Mouse (Mus musculus): ENCODE data around the gene Bnip1. TPM values are rescaled to one million over a fixed set of nuclear protein-coding genes. Genes with fewer than 3 reads are reported as not detected.

Bnip1 gene
- polyA plus RNA-seq, 1 experiment from 2014 or later, result 56.8 TPM

GRCm38 (mm10) chr17:26790269-26791214 lies 9.7 kb downstream of the Bnip1 start:
- Histone ChIP-seq H3K4me2 (ENCODE audit: low read depth, low read length) (no peak overlapping the region), H3K27ac (ENCODE audit: low read length) (no peak overlapping the region), H3K4me3 (ENCODE audit: low read length) (no peak overlapping the region), H3K9me3 (replicated peaks; ENCODE audit: control insufficient read depth, low read length) (no peaks in the 10 kb centered on the region), H3K27me3 (ENCODE audit: control insufficient read depth, insufficient read depth, low read length) (no peaks in the 10 kb centered on the region), H3K9ac (ENCODE audit: low read length) (no peak overlapping the region), H3K4me1 (ENCODE audit: control insufficient read depth, insufficient read depth, low read length) (0 out of 2 replicates have a peak, but pooled peaks cover 2% of the 10 kb centered on the region), H3K36me3 (ENCODE audit: control insufficient read depth, insufficient read depth) (peaks cover 51% of the 10 kb centered on the region)
- WGBS, result 86% methylated on average over 11 of the region's 11 CpGs
- no peak for ATAC-seq (replicated peaks; ENCODE audit: extremely low read depth, insufficient read depth, low FRiP score)

GRCm38 (mm10) chr17:26791580-26791979 lies 10.7 kb downstream of the Bnip1 start:
- Histone ChIP-seq H3K4me1 (ENCODE audit: control insufficient read depth, insufficient read depth, low read length) (0 out of 2 replicates have a peak, but pooled peaks cover 2% of the 10 kb centered on the region), H3K27me3 (ENCODE audit: control insufficient read depth, insufficient read depth, low read length) (no peaks in the 10 kb centered on the region), H3K36me3 (ENCODE audit: control insufficient read depth, insufficient read depth) (peaks cover 45% of the 10 kb centered on the region), H3K9ac (ENCODE audit: low read length) (no peak overlapping the region), H3K27ac (ENCODE audit: low read length) (no peak overlapping the region), H3K4me3 (ENCODE audit: low read length) (no peak overlapping the region), H3K4me2 (ENCODE audit: low read depth, low read length) (no peak overlapping the region), H3K9me3 (replicated peaks; ENCODE audit: control insufficient read depth, low read length) (no peaks in the 10 kb centered on the region)
- 77% methylated on average over 7 of the region's 7 CpGs for WGBS
- no peak for ATAC-seq (replicated peaks; ENCODE audit: extremely low read depth, insufficient read depth, low FRiP score)

DNA sequence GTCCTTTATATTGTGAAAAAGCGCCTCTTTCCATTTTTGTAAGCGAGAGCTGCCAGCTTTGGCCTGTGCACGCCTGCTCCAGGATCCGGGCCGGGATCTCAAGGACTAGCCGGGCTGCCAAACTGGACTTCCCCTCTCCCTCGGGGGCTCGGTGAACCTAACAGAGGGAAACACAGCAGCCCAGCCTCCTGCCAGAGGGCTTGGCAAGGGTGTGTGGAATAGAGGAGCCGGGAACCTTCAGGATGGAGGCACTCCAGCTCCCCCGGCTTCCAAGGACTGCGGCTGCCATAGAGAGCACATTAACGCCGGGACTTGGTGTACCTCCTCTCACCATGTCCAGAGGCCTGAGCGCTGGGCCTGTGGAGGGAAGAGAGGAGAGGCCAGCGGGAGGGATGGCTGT lies 11.2 kb downstream of the Bnip1 start:
- Histone ChIP-seq H3K27me3 (ENCODE audit: control insufficient read depth, insufficient read depth, low read length) (no peaks in the 10 kb centered on the region), H3K4me2 (ENCODE audit: low read depth, low read length) (no peak overlapping the region), H3K9me3 (replicated peaks; ENCODE audit: control insufficient read depth, low read length) (no peaks in the 10 kb centered on the region), H3K4me1 (ENCODE audit: control insufficient read depth, insufficient read depth, low read length) (peaks cover 6% of the 10 kb centered on the region), H3K9ac (ENCODE audit: low read length) (no peak overlapping the region), H3K27ac (ENCODE audit: low read length) (no peak overlapping the region), H3K36me3 (ENCODE audit: control insufficient read depth, insufficient read depth) (peaks cover 40% of the 10 kb centered on the region), H3K4me3 (ENCODE audit: low read length) (no peak overlapping the region)
- WGBS, result 92% methylated on average over 15 of the region's 15 CpGs
- ATAC-seq (replicated peaks; ENCODE audit: extremely low read depth, insufficient read depth, low FRiP score), result no peak

- no peak for ATAC-seq (replicated peaks; ENCODE audit: extremely low read depth, insufficient read depth, low FRiP score)
- no peak overlapping the region for H3K4me3 ChIP-seq (ENCODE audit: low read length)
- peaks cover 35% of the 10 kb centered on the region for H3K36me3 ChIP-seq (ENCODE audit: control insufficient read depth, insufficient read depth)
Observed at GRCm38 (mm10) chr17:26793068-26793765, 12.4 kb downstream of the Bnip1 start.

DNA sequence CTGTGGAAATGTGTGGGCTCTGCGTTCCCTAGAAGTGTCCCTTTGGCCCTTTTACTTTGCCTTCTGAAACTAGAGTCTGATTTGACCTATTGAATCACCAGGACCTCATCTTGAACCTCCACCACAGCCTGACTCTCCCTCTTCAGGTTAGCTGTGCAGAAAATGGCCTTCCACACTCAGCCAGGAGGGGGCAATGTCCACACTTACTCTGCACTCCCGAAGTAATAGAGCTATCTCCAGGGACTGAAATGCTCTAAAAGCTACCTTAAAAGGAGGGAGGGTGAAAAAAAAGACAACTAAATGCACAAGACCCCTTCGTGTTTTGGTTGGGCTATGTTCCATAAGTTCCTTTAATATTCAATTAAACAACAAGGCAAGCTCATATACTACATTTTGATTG lies 13.9 kb downstream of the Bnip1 start:
- no peaks in the 10 kb centered on the region for H3K9me3 ChIP-seq (replicated peaks; ENCODE audit: control insufficient read depth, low read length)
- peak; percentile 61; the same call in 1 of the 2 replicates for ATAC-seq (replicated peaks; ENCODE audit: extremely low read depth, insufficient read depth, low FRiP score)
- 19% methylated on average over 3 of the region's 3 CpGs for WGBS

More at GRCm38 (mm10) chr17:26793068-26793765, 12.4 kb downstream of the Bnip1 start:
- WGBS, result 73% methylated on average over 5 of the region's 5 CpGs
- Histone ChIP-seq H3K4me2 (ENCODE audit: low read depth, low read length) (no peak overlapping the region), H3K27ac (ENCODE audit: low read length) (no peak overlapping the region), H3K9ac (ENCODE audit: low read length) (no peak overlapping the region), H3K27me3 (ENCODE audit: control insufficient read depth, insufficient read depth, low read length) (no peaks in the 10 kb centered on the region), H3K4me1 (ENCODE audit: control insufficient read depth, insufficient read depth, low read length) (peaks cover 13% of the 10 kb centered on the region), H3K9me3 (replicated peaks; ENCODE audit: control insufficient read depth, low read length) (no peaks in the 10 kb centered on the region)

DNA sequence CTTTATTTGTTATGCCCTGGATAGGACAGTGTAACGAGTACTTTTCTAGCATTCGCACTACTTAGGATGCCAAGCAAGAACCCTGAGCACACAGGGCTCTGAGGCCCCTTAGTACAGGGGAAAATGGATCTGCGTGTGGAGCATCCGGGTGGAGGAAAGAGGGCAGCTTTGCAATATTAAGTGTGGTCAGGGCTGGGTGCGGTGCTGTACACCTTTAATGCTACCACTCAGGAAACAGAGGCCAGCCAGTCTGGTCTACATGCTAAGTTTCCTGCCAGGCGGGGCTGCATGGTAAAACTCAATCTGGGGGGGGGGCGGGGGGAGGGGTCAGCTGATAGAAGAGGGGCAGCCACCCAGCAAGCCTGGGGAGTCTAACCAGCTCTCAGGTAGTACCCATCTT lies 14.5 kb downstream of the Bnip1 start:
- Histone ChIP-seq H3K4me2 (ENCODE audit: low read depth, low read length) (no peak overlapping the region), H3K4me3 (ENCODE audit: low read length) (no peak overlapping the region), H3K9me3 (replicated peaks; ENCODE audit: control insufficient read depth, low read length) (no peaks in the 10 kb centered on the region), H3K36me3 (ENCODE audit: control insufficient read depth, insufficient read depth) (peaks cover 22% of the 10 kb centered on the region), H3K27ac (ENCODE audit: low read length) (no peak overlapping the region), H3K4me1 (ENCODE audit: control insufficient read depth, insufficient read depth, low read length) (peaks cover 13% of the 10 kb centered on the region), H3K9ac (ENCODE audit: low read length) (no peak overlapping the region), H3K27me3 (ENCODE audit: control insufficient read depth, insufficient read depth, low read length) (no peaks in the 10 kb centered on the region)
- ATAC-seq (replicated peaks; ENCODE audit: extremely low read depth, insufficient read depth, low FRiP score), result no peak
- 60% methylated on average over 6 of the region's 7 CpGs for WGBS

More for the DNA sequence above, 13.9 kb downstream of the Bnip1 start:
- Histone ChIP-seq H3K27me3 (ENCODE audit: control insufficient read depth, insufficient read depth, low read length) (no peaks in the 10 kb centered on the region), H3K4me2 (ENCODE audit: low read depth, low read length) (no peak overlapping the region), H3K4me1 (ENCODE audit: control insufficient read depth, insufficient read depth, low read length) (peaks cover 13% of the 10 kb centered on the region), H3K27ac (ENCODE audit: low read length) (no peak overlapping the region), H3K9ac (ENCODE audit: low read length) (no peak overlapping the region), H3K4me3 (ENCODE audit: low read length) (no peak overlapping the region), H3K36me3 (ENCODE audit: control insufficient read depth, insufficient read depth) (peaks cover 28% of the 10 kb centered on the region)

DNA sequence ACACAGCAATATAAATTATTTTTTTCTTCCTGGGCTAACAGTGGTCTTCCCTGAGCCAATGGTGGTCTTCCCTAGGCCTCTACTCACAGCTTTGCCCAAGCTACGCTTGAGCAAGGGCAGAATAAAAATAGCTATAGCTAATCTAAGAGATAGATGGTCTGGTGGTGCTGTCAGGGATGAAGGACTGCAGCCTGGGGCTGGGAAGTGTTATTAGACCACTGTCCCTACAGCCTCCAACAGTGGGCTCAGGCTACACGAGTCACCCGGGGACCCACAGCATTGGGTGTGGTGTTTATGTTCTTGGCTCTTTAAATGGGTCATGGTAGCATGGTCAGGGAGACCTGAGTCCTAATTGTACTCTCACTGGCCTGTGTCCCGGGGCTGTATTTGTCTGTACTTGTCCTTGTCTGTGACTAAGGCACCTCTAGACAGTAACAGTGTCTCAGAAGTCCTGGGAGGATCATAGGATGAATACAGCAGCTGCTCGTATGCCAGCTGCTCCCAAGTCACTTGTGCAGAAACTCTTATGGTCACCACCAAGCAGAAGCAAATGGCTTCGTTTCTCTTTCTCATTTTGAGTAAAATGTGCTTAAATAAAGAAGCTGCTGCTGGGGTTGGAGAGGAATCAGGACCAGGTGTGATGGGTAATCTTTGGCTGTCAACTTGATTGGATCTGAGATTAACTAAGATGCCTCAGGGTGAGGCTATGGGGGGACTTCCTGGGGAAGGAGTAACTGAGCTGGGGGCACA lies 16.7 kb downstream of the Bnip1 start:
- Histone ChIP-seq H3K4me1 (ENCODE audit: control insufficient read depth, insufficient read depth, low read length) (peaks cover 13% of the 10 kb centered on the region), H3K36me3 (ENCODE audit: control insufficient read depth, insufficient read depth) (peaks cover 2% of the 10 kb centered on the region; the same call in 1 of the 2 replicates), H3K9ac (ENCODE audit: low read length) (no peak overlapping the region), H3K9me3 (replicated peaks; ENCODE audit: control insufficient read depth, low read length) (no peaks in the 10 kb centered on the region), H3K27me3 (ENCODE audit: control insufficient read depth, insufficient read depth, low read length) (no peaks in the 10 kb centered on the region), H3K27ac (ENCODE audit: low read length) (peak overlapping the region; percentile 80), H3K4me2 (ENCODE audit: low read depth, low read length) (peak overlapping the region; percentile 16; the same call in 1 of the 2 replicates), H3K4me3 (ENCODE audit: low read length) (no peak overlapping the region)
- ATAC-seq (replicated peaks; ENCODE audit: extremely low read depth, insufficient read depth, low FRiP score), result peak; percentile 76
- 29% methylated on average over 6 of the region's 6 CpGs for WGBS

DNA sequence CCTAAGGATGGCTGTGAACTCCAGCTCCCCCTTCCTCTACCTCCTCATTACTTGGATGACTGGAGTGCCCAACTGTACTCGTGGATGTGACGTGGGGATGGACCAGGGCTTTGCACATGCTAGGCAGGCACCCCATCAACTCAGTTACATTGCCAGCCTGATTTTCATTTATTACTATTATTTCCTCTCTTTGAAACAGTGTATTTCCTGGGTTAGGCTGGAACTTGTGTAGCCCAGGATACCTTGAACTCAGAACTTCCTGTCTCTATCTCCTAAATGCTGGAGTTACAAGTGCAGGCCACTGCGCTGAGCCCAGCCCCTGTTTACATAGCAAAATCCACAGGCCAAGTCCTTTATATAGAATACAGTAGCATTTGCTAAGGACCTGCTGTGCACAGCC lies 22.0 kb downstream of the Bnip1 start:
- Histone ChIP-seq H3K4me3 (ENCODE audit: low read length) (no peak overlapping the region), H3K27ac (ENCODE audit: low read length) (no peak overlapping the region), H3K4me2 (ENCODE audit: low read depth, low read length) (no peak overlapping the region), H3K9ac (ENCODE audit: low read length) (no peak overlapping the region), H3K9me3 (replicated peaks; ENCODE audit: control insufficient read depth, low read length) (peaks cover 4% of the 10 kb centered on the region; the same call in 1 of the 2 replicates), H3K36me3 (ENCODE audit: control insufficient read depth, insufficient read depth) (no peaks in the 10 kb centered on the region), H3K27me3 (ENCODE audit: control insufficient read depth, insufficient read depth, low read length) (no peaks in the 10 kb centered on the region), H3K4me1 (ENCODE audit: control insufficient read depth, insufficient read depth, low read length) (no peaks in the 10 kb centered on the region; the same call in 1 of the 2 replicates)
- WGBS, result 76% methylated on average over 3 of the region's 3 CpGs
- no peak for ATAC-seq (replicated peaks; ENCODE audit: extremely low read depth, insufficient read depth, low FRiP score)
